Mouse (Mus musculus) CD4-positive, CD25-positive, alpha-beta regulatory T cell, adult 4 months (primary cell): Measurements from ENCODE around the gene Cxcl10. TPM values are rescaled to one million over a fixed set of nuclear protein-coding genes. Genes with fewer than 3 reads are reported as not detected.
A peak's percentile ranks its signal among the peaks of the same experiment; 100 is the strongest.
"Not testable (repeated sequence)": the region's sequence is repeated elsewhere in the genome, so short reads cannot be mapped to it uniquely, and the experiment has no call there.

ENCODE experiments used
- ATAC-seq: one replicate; pipeline ENCODE4 v1.8.0; 2017
- polyA plus RNA-seq, 2 experiments: library from polyadenylated mRNA; unstranded; fragments of 100-300 nt; shearing (Covaris generic); gene quantifications; one replicate each; pipeline ENCODE4 v1.2.1; 2017

The Cxcl10 gene
- polyA plus RNA-seq, 2 experiments from 2014 or later = 12.1 to 23.6 TPM

GRCm38 (mm10) chr5:92368392-92368791 lies 19.7 kb upstream of the Cxcl10 start:
- no peak for ATAC-seq

- ATAC-seq = no peak
Observed at GRCm38 (mm10) chr5:92366565-92366964, 17.9 kb upstream of the Cxcl10 start.

GRCm38 (mm10) chr5:92365146-92365705 lies 16.5 kb upstream of the Cxcl10 start:
- ATAC-seq = no peak

- ATAC-seq = no peak
Observed at GRCm38 (mm10) chr5:92364011-92364410, 15.3 kb upstream of the Cxcl10 start.

DNA sequence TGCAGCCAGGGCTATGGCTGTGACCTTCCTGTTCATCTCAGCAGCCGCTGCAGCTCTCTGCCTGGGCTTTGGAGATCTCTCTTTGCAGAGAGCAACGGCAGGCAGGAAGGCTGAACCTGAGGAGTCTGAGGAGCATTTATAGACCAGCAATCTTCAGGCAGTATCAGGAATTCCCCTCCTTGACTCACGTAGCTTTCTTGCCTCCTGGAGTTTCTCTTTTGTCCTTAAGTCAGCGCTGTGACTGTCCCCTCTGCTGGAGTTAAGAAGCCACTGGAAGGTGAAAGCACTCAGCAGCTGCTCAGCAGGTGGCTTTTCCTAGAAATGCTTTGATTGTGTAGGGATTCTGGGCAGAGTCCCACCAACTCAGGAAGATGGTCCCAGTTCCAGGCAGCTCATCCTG lies 14.5 kb upstream of the Cxcl10 start:
- ATAC-seq = peak; percentile 51

- no peak for ATAC-seq
Observed at GRCm38 (mm10) chr5:92358767-92359455, 10.2 kb upstream of the Cxcl10 start.

DNA sequence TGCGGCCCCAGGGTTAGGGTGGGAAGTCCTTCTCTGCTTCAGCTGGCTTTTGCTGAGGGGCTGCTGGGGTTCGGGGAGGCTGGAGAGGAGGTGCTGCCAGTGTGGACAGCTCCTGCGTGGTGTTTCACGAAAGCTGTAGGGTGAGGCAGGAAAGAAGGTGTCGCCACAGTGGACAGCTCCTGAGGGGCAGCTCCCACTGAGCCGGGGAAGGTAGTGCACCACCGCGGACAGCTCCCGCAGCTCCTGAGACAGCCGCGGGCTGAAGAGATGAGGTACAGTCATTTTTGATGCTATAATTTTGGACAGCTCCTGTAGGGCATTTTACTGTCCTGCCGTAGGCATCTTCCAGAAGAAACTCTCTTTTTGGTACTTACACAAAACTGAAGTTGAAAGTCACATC lies 9.3 kb upstream of the Cxcl10 start:
- ATAC-seq = no peak

DNA sequence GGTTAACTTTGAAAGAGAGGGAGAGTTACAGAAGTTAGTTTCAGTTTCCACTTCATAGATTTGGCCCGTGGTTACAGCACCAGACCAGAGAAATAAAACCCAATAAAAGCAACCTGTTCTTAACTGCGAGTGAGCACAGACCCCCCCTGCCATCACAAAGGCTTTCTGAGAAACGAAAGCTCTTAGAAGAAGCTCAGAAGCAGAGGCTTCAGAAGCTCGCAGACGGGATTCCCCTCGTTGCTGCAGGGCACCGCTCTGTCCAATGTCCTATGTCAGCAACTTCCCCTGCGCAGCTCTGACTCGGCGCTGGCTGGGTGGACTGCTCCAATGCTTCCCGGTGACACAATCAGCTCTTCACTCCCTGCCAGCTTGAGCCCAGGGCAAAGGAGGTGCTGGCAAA lies 4.8 kb upstream of the Cxcl10 start:
- ATAC-seq = peak; percentile 78

DNA sequence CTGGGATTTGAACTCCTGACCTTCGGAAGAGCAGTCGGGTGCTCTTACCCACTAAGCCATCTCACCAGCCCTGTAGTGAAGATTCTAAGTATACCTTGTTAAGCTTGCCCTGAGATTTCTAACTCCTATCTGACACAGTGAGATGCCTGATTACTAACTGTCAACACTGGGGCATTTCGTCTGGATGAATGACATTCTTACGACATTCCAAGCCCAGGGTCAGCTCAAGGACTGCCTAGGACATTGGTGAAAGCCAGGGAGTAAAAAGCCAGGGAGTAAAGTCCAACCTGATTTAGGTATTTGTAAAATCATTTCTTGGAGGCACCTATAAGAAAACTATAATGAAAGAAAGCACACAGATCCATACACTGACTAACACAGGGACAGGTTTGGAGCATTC lies 4.0 kb upstream of the Cxcl10 start:
- ATAC-seq = not testable (repeated sequence)

DNA sequence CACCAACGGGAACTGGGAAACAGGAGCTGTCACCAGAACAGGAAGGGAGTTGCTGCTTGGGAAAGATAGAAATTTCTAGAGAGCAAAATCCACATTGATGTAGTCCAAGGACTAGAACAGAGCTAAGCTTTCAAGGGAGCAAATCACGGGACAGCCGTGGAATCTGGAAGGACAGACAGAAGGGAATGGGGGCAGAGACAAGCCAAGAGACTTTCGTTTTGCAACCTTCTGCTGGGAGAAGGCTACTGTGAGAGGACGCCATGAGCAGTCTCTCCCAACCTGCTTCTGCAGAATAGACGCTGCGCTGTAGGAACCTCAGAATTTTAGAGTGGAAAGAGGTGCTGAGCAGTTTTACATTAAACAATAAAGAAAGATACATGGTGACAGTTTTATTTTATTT lies 1.0 kb upstream of the Cxcl10 start:
- no peak for ATAC-seq

- no peak for ATAC-seq
Observed at GRCm38 (mm10) chr5:92345006-92345405, 3.7 kb downstream of the Cxcl10 start.

DNA sequence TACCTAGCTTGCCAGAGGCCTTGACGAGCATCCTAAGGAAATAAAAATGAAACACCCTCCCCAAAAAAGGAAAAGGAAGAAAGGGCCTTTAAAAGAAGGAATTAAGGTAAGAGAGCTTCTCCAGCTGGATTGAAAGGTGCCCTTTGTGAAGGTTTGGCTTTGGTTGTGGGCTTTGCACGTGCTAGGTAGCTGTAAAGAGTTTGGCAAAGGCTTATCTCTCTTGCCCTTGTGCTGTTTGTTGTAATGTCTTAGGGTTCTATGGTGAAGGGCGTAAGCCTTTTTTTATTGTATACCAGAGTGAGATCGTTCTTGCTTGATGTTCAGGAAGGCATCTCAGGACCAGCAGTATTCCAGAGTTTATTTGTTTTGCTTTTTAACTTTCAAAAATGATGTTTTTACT lies 8.1 kb downstream of the Cxcl10 start:
- no peak for ATAC-seq

- no peak for ATAC-seq
Observed at GRCm38 (mm10) chr5:92336743-92337142, 11.9 kb downstream of the Cxcl10 start.

DNA sequence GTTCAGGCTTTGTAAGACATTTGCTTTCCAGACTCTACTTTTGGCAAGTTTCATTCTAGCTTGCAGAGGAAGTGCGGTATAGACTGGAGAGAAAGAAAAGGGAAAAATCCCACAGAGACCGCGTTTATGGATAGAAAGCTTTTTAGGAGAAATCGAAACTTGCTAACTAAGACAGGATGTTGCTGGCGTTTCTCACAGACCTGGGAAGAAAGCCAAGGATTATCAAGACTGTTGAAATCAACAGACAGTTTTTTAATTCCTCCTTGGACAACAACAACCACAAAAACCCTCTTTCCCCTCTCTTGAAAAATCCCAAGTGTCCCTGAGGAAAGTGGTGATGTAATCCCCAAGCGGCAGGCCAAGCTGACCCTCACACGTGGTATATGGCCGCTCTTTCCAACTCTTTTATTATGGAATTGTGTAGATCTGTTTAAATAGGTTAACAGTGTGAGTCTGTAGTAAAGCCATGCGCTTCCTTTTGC lies 16.3 kb downstream of the Cxcl10 start:
- no peak for ATAC-seq

DNA sequence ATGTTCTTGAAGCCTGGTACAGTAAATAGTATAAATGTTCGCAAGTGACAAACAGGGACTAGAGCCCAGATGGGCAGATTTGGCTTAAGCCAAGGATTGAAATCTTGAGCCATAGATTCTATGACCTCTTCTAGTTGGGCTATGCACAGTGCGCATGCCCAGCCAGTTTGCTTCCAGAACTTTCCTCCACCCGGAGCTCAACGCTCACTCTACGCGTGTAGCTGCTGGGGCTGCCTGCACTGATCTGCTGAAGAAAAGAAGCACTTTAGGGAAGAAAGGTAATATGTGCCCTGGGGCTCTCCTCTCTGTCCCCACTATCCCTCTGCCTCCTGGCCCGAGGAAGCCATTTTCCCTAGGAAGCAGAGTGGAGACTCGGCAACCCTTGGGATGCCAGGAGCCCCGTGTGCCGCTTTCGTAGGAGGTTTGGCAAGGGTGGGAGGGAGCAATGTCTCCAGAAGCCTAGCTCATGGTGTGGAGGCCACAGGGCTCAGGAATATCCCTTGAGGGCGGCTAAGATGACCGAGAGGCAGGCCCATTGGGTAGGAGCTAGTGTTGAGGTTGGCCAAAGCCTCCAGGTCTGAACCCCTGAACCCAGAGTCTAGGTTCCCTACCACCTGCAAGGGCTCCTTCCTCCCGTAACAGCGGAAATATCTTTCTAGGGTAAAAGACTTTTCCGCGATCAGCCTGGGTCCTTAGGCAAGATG lies 16.9 kb downstream of the Cxcl10 start, which contains the start of gene Art3:
Gene Art3 (plus strand): TSS at position 193 of the 704 bp plus-strand sequence.
- ATAC-seq = no peak

DNA sequence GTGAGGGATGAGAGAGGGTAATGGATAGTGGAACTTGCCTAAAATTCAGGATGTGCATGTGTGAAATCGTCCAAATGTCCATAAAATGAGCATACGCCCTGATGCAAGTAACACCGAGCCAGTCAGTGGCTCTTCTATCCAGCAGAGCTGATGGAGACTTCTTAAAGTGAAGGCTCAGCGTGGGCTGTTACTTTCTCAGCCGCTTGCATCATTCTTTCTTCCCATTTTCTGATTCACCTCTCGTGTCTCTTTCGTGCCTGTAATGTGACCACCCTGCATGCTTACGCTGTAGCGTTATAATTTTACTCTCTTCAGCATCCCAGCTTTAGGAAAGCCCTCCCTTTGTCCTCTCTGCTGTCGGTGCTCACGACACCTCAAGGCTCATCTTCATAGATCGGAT lies 17.6 kb downstream of the Cxcl10 start:
- no peak for ATAC-seq

GRCm38 (mm10) chr5:92327929-92328328 lies 20.8 kb downstream of the Cxcl10 start, which contains the start of gene Cxcl9:
Gene Cxcl9, minus strand, starts transcription at chr5:92328079.
- ATAC-seq = no peak

GRCm38 (mm10) chr5:92327367-92327766 lies 21.3 kb downstream of the Cxcl10 start:
- peak; percentile 61 for ATAC-seq

DNA sequence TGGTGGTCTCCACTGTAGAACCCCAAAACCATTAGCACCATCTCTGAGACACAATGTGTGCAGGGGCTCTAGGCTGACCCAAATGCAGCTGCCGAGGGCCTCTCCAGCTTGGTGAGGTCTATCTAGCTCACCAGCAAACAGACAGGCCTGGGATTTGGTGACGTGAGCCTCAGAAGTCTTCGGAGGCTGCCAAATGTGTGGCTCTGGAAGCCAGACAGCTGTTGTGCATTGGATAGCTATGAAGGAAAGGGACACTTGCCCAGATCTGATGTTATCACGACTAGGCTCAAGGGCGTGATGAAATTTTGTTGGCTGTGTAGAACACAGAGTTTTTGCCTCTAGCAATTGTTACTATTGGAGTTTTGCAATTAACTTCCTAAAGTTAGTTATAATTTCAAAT lies 25.4 kb downstream of the Cxcl10 start:
- ATAC-seq = no peak

DNA sequence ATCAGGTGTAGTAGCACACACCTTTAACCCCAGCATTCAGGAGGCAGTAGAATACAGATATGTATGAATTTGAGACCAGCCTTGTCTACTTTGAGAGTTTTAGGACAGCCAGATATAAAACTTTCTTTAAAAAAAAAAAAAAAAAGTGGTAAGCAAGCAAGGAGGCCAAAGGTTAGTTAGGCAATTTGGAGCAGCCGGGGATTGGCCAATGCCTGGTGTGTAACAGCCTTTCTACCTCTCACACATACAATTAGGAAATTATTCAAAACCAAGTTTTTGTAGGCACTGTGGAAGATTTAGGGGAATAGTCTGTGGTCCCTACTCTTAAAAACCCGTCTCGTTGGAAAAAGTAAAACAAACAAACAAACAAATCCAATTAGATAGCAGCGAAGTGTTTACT lies 26.1 kb downstream of the Cxcl10 start:
- no peak for ATAC-seq

DNA sequence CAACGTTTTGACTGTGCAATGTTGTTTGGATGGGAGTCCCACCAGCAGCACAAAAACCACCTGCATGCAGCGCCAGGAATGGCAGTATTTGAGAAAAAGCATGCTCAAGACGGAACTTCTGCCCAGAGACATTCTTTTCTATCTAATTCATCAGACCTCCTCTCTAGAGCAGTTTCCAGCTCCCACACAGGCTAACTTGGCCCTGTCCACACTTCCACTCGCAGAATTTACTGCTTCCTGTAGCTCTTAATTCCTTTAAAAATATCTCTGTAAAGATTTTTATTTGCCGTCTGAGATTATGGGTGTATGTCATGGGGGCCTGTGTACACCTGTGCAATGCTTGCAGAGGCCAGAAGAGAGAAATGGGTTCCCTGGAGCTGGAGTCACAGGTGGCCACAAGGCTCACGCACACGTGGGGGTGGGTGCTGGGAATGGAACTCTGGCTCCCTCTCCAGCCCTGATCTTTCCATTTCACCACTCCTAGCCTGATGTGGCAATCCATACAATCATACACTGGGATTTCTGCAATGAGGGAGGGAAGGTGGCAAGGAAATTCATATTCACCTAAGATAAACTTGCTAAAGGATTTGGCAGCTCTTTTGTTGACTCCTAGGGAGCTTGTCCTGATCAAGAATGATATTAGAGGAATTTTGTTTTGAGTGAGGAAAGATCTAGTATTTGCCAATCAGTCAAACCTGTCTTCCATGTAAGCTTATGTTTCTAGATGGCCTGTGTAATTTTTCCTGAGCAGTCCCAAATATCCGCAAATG lies 26.9 kb downstream of the Cxcl10 start:
- no peak for ATAC-seq

DNA sequence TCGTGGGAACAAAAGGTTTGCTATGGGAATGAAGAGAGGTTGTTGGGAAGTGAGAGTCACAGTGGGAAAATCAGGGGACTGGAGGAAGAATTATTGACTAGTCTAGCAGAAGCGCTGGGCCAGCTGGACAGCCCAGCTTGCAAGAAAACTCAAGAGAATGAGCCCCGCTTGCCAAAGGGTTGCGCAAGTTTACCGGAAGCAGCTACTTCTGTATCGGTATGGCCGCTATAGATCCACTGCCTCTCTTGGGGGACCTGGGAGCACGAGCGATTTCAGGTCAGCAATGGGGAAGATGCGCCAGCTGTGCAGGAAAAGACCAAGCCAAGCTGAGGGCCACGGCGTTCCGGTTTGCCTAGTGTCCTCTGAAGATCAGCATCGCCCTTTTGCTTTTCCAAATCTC lies 30.1 kb downstream of the Cxcl10 start:
- no peak for ATAC-seq

- no peak for ATAC-seq
Observed at GRCm38 (mm10) chr5:92318119-92318518, 30.6 kb downstream of the Cxcl10 start.
